17 mouse cellular contexts compared by ENCODE assay signal in the genomic region with DNA sequence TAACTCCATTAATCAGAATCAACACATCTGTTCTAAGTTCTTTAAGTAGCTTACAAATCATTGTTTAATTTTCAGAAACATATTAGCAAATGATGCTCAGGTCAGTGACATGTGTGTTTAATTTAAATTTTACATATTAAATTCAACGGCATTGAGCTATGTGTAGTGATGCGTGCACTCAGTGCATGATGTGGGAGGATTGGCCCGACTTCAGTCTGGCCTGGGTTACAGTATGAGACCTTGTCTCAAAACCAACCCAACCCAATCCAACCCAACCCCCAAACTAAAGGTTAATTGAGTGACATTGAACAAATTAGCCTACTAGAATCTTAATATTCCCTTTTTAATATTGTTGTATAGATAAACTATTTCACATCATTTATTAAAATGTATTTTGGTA.
"Had no signal": no experiment of that assay in that cellular context is flagged by ENCODE, and none has a peak within 500 bp of the region (broad histone marks: within the 10 kb centered on the region; RNA-seq: fewer than 3 reads in every experiment).

No protein-coding gene starts in this region.

- H3K9me3 ChIP-seq: lung, embryonic 15.5 days; megakaryocyte, embryonic 14.5 days; midbrain, embryonic 13.5 days; midbrain, embryonic 15.5 days; neural tube, embryonic 12.5 days; stomach, embryonic 15.5 days had no signal

- H3K27ac ChIP-seq: lung, embryonic 15.5 days; macrophage; midbrain, embryonic 13.5 days; midbrain, embryonic 15.5 days; neural tube, embryonic 12.5 days; stomach, embryonic 15.5 days; stomach, postnatal 0 days had no signal

- H3K36me3 ChIP-seq: lung, embryonic 15.5 days; midbrain, embryonic 13.5 days; midbrain, embryonic 15.5 days; neural tube, embryonic 12.5 days; stomach, embryonic 15.5 days had no signal

- H3K4me3 ChIP-seq: lung, embryonic 15.5 days; megakaryocyte, embryonic 14.5 days; midbrain, embryonic 13.5 days; midbrain, embryonic 15.5 days; neural tube, embryonic 12.5 days; stomach, embryonic 15.5 days had no signal

- DNase-seq: lung, adult 2 months; lung, postnatal 14 days; lung, postnatal 36 days; right cerebral cortex, postnatal 14 days; thymus, adult 18-20 months; thymus, postnatal 14 days; thymus, postnatal 36 days had no signal

- H3K27me3 ChIP-seq: lung, embryonic 15.5 days; megakaryocyte, embryonic 14.5 days; midbrain, embryonic 13.5 days; midbrain, embryonic 15.5 days; neural tube, embryonic 12.5 days; stomach, embryonic 15.5 days had no signal

- H3K4me2 ChIP-seq: lung, embryonic 15.5 days; midbrain, embryonic 11.5 days; midbrain, embryonic 13.5 days; midbrain, embryonic 15.5 days; neural tube, embryonic 12.5 days; stomach, embryonic 15.5 days had no signal

- ATAC-seq: lung, postnatal 0 days; midbrain, embryonic 13.5 days; midbrain, embryonic 15.5 days had no signal

- H3K4me1 ChIP-seq: lung, embryonic 15.5 days; megakaryocyte, embryonic 14.5 days; midbrain, embryonic 13.5 days; midbrain, embryonic 15.5 days; neural tube, embryonic 12.5 days; stomach, embryonic 15.5 days had no signal

- H3K9ac ChIP-seq: lung, embryonic 15.5 days; midbrain, embryonic 13.5 days; midbrain, embryonic 15.5 days; neural tube, embryonic 12.5 days; stomach, embryonic 15.5 days had no signal
